Mouse (Mus musculus): ENCODE data around the gene Cd274.
A peak's percentile ranks its signal among the peaks of the same experiment; 100 is the strongest.
"Not testable (repeated sequence)": the region's sequence is repeated elsewhere in the genome, so short reads cannot be mapped to it uniquely, and the experiment has no call there.

Gene Cd274

DNA sequence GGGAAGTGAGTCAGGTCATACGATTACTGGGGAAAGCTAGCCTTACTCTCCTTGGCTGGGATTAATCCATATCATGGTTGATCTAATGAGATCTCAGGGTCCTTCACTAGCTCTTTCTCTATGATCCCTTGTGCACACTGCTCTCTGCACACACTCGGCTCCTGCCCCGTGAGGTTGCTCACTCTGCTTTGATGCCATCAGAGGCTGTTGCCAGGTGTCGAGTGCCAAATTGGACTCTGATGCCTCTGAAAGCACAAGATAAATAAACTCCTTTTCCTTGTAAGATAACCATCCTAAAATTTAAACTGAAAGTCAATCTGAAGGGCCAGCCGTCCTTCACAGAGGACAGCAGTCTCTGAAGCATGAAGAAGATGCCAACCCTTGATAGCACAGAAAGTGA, 23.2 kb downstream of the Cd274 start:
- no peak for DNase-seq (ENCODE audit: low read depth in 1 of 2, low spot score in 2 of 2)

DNA sequence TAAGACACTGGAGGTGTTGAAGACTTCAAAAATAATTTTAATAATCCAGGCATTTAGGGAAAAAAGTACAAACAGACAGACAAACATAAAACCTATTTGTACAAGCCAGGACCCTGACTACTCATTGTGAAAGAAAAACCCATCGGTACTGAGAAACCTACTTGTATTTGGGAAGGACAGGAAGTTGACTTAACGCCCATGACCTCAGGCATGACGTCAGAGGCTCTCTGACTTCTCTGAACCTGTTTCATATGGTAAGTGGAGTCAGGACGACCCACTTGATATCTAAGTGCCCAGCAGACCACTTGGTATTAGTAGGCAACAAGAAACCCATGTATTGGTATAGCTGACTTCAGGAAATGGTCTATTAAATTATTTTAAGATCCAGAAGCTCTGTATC, 24.0 kb downstream of the Cd274 start:
- no peak for DNase-seq (ENCODE audit: low read depth in 1 of 2, low spot score in 2 of 2)

DNA sequence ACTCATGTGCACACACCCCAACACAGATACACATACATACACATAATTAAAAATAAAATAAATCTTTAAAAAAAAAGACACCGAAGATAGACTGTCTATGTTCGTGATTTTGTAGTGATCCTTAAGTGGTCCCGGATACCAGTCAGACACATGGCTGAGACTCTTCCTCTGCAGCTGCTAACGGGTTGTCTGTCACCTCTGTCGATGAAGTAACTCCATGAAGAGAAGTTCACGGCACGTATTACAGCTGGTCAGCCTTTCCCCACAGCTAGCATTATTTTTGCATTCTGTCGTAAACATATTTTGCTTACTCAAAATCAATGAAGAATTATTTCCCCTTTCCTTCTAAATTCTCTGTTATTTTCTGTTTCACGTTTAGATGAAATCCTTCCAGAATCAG, 26.1 kb downstream of the Cd274 start:
- no peak for DNase-seq (ENCODE audit: low read depth in 1 of 2, low spot score in 2 of 2)

GRCm38 (mm10) chr19:29394721-29395120, 27.5 kb downstream of the Cd274 start:
- no peak for DNase-seq (ENCODE audit: low read depth in 1 of 2, low spot score in 2 of 2)

GRCm38 (mm10) chr19:29396353-29396752, 29.1 kb downstream of the Cd274 start:
- no peak for DNase-seq (ENCODE audit: low read depth in 1 of 2, low spot score in 2 of 2)

DNA sequence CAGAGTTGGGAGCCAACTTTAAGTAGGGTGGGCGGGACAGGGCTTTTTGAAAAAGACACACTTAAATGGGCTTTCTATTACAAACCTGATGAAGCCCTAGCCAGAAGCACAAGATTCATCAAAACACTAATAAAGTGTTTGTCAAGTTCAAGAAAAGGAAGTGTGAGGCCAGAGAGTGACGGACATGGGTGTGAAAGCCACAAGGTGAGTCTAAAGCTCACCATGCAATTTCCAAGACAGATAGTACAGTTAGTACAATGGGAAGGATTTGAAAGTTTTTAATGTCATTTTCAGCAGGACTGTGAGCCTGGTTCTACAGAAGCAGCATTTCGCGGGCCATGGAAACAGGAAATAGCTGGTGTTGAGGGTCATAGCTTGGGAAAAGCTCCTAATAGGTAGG, 32.5 kb downstream of the Cd274 start:
- no peak for DNase-seq (ENCODE audit: low read depth in 1 of 2, low spot score in 2 of 2)

DNA sequence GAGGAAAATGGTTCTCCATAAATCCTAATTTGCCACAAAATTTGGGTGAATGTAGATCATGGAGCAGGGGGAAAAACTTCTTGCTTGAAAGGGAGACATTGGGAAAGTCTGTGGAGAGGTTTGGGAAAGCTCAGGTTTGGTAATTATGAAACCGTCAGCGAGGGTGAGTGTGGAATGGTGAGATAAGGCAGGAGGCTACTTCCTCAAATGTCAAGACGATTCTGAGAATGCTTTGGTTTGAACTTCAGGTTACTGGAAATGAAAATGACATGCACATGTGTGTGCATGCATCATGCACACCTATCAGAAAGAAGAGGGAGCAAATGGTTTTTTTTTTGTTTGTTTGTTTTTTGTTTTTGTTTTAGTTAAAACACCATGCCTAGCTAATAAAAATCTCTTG, 33.2 kb downstream of the Cd274 start:
- no peak for DNase-seq (ENCODE audit: low read depth in 1 of 2, low spot score in 2 of 2)

- DNase-seq (ENCODE audit: low read depth in 1 of 2, low spot score in 2 of 2) = no peak
These were observed 35.4 kb downstream of the Cd274 start for GRCm38 (mm10) chr19:29402621-29403020.

DNA sequence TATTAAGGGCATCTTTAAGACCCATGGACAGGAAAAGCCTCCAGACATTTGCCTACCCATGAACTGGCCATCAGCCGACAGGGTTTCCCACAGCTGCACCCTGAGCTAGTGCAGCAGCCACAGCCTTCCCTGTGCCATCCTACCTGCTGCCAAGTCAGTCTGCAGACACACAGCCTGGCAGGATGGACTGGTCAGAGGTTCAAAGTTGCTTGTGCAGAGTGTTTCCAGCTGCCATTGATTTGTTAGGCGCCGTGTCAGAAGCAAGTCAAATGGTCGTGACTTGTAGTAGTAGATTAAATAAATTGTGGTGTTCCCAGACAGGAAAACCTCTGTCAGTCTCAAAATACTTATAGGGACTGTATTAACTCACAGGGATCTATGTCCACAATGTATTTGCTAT, 36.0 kb downstream of the Cd274 start:
- DNase-seq (ENCODE audit: low read depth in 1 of 2, low spot score in 2 of 2) = no peak

GRCm38 (mm10) chr19:29405388-29405787, 38.1 kb downstream of the Cd274 start:
- no peak for DNase-seq (ENCODE audit: low read depth in 1 of 2, low spot score in 2 of 2)

GRCm38 (mm10) chr19:29406042-29407017, 39.1 kb downstream of the Cd274 start:
- DNase-seq (ENCODE audit: low read depth in 1 of 2, low spot score in 2 of 2) = no peak

DNA sequence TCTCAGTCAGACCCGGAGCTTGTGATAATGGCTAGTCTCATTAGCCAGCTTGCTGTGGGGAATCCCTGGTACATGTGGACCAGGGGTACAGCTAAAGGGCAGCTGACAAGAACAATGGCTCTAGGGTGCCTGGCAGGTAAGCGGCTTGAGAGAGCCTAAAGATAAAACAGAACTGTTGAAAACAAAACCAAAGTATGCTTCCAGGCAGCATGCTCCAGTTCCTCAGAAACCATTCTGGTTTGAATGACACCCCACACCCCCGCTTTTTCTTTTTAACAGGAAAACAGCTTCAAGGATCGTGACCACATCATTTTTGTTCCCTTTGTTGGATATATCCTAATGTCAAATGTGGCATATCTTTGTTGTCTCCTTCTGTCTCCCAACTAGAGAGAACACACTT, 43.4 kb downstream of the Cd274 start, which contains the start of gene Pdcd1lg2:
Gene Pdcd1lg2, plus strand, starts transcription at position 301 of the 400 bp plus-strand sequence.
- DNase-seq (ENCODE audit: low read depth in 1 of 2, low spot score in 2 of 2) = no peak

DNA sequence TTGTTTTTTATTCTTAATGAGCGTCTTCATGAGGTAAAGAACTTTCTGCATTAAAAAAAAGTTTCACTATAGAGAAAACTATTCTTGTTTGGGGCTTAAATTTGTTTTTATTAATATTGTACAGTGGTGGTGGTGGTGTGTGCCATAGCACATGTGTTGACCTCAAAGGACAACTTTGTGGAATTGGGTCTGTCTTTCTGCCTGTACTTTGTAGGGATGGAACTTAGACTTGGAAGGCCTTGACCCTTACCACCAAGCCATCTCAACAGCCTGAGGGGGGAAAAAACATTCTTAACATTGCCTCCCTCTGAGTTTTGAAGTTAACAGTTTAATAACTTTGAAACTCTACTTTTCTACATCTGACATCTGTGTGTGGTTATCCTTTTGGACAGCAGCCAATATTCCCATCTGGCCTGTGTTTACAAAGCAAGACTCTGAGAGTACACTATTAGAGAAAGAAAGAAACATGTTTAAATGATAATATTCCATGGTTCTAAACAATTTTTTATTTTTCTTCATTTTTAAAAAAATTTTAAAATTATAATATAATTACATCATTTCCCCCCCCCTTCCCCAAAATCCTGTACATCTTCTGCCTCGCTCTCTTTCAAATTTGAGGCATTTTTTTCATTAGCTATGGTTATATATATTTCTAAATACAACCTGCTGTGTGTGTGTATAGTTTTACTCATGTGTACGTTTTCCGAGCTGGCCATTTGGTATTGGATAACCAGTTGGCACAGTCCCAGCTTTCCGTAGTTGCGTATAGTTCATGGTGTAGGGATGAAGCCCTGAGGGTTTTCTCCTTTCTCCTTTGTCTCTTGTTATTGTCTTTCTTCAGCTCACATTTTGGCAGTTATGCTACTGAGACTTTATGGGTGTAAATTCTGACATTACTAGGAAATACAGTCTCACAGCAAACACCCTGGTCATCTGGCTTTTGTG, 45.5 kb downstream of the Cd274 start:
- no peak for DNase-seq (ENCODE audit: low read depth in 1 of 2, low spot score in 2 of 2)

DNA sequence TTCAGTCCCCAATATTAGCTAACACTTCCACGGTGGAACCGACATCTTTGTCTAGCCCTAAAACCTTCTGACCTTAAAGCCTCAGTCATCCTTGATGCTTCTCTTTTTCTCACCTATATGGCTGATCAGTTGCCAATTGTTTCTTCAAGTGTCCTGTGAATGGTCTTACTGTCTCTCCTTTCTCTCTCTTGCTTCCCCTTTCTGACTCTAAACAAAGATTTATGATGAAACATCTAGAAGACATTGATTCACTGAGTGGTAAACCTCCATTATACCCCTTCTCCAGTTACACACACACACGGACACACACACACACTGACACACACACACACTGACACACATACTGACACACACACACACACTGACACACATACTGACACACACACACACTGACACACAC, 47.3 kb downstream of the Cd274 start:
- peak in 1 of 2 experiments; percentile 3 for DNase-seq (ENCODE audit: low read depth in 1 of 2, low spot score in 2 of 2)

DNA sequence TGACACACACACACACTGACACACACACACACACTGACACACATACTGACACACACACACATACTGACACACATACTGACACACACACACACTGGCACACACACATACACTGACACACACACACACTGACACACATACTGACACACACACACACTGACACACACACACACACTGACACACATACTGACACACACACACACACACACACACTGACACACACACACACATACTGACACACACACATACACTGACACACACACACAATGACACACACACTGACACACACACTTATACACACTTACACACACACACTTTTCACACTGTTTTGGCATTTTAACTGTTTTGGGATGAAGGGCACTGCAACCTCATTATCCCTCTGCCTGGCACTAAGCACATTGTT, 47.7 kb downstream of the Cd274 start:
- not testable (repeated sequence) for DNase-seq (ENCODE audit: low read depth in 1 of 2, low spot score in 2 of 2)

DNA sequence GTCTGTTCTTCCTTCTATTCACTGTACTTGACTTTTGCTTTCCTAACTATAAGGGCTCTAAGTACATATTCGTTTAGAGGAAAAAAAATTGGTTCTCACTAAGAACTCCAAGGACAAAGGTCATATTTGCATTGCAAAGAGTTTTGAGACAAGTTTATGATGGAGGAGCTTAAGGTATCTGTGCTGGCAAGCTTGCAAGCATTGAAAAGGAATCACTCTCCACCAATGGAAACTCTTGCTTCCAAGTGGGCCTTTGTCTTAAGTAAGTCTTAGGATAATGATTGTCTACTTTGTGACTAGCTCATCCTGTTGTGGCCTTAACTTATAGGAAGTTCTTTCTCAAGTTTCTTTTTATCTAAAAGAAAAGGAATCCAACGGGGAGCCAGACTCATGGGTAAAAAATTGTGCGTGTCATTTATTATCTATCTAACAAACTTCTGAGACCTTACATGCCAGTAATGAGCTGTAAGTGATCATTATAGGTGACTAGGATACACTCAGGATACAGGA, 49.2 kb downstream of the Cd274 start:
- no peak for DNase-seq (ENCODE audit: low read depth in 1 of 2, low spot score in 2 of 2)

DNA sequence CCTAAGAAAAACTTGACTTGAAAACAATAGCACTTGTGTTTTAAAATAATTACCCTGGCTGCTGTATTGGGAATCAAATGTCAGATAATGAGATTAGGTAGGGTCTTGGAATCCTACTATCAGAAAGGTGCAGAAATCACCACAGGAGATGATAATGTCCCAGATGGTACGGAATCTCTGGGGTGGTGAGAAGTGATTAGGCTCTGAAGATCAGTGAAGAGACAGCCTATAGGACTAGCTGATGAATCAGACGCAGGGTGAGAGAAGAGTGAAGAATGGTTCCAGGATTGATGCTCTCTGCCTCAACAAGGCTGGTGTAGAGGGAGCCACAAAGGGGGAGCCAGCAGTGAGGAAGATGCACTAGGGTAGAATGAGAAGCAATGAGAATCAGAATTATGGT, 49.9 kb downstream of the Cd274 start:
- no peak for DNase-seq (ENCODE audit: low read depth in 1 of 2, low spot score in 2 of 2)

- peak in 1 of 2 experiments; percentile 54 for DNase-seq (ENCODE audit: low read depth in 1 of 2, low spot score in 2 of 2)
These were observed 50.6 kb downstream of the Cd274 start for GRCm38 (mm10) chr19:29417894-29418293.

DNA sequence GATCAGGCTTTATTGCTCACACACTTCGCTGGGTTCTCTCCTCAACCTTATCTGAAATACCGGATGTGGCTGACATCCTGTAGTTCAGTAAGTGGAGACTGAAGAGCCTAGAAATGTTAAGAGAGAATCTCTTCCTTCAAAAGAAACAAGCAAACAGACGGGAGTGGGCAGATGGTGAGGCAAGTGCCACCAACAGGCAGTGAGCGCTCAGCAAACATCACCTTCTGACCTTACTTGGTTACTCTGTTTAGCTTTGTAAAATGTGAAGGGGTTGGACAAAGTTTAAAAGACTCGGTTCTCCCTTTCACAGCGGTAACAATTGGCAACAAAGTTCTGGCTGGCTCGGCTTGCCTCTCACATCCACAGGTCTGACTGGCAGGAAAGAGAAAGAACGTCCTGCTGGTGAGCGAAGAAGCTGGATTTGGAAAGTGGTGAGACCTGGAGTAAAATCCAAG, 51.4 kb downstream of the Cd274 start:
- no peak for DNase-seq (ENCODE audit: low read depth in 1 of 2, low spot score in 2 of 2)

DNA sequence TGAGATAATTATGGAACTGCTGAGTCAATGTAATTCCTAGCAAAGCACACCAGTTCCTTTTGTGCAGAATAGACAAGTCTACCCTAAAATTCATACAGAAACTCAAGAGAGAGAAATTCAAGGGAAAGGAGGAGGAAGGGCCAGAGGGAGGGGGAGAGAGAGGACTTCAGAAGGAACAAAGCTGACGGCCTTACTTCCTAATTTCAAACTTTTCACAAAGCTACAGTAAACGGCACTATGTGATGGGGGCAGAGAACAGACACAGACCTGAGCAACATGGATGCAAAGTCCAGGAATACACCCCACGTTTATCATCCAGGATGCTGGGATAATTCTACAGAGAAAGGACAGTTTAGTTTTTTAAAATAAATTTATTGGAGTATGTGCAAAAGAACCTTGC, 52.3 kb downstream of the Cd274 start:
- DNase-seq (ENCODE audit: low read depth in 1 of 2, low spot score in 2 of 2) = no peak

- peak; percentile 13 to 67 for DNase-seq (ENCODE audit: low read depth in 1 of 2, low spot score in 2 of 2)
These were observed 52.7 kb downstream of the Cd274 start for GRCm38 (mm10) chr19:29419946-29420345.
